Mouse (Mus musculus): ENCODE measurements around the gene Xkr7. TPM values are rescaled to one million over a fixed set of nuclear protein-coding genes. Genes with fewer than 3 reads are reported as not detected.

Xkr7 gene
- polyA plus RNA-seq, 1 experiment from 2014 or later = 0.36 TPM

Other genes starting within 250 kb of the Xkr7 start
- 100 and 107 TPM in 2 replicates for gene Bcl2l1, start 200.1 kb upstream of the Xkr7 start, polyA plus RNA-seq (2014; fragmentation: Nextera tagmentation; extraction: Ambion mirVana)
- 170 and 190 TPM in 2 replicates for gene Tpx2, start 183.9 kb upstream of the Xkr7 start, polyA plus RNA-seq (2014; fragmentation: Nextera tagmentation; extraction: Ambion mirVana)
- 0.08 TPM in 1 of 2 replicates, not detected in the other for gene Mylk2, start 120.5 kb upstream of the Xkr7 start, polyA plus RNA-seq (2014; fragmentation: Nextera tagmentation; extraction: Ambion mirVana)
- gene Foxs1, start 98.6 kb upstream of the Xkr7 start, polyA plus RNA-seq (2014; fragmentation: Nextera tagmentation; extraction: Ambion mirVana) = 0.74 and 0.79 TPM in 2 replicates
- 0.45 and 1.00 TPM in 2 replicates for gene Dusp15, start 80.2 kb upstream of the Xkr7 start, polyA plus RNA-seq (2014; fragmentation: Nextera tagmentation; extraction: Ambion mirVana)
- gene Ttll9, start 69.4 kb upstream of the Xkr7 start, polyA plus RNA-seq (2014; fragmentation: Nextera tagmentation; extraction: Ambion mirVana) = 0.89 and 1.6 TPM in 2 replicates
- 71.4 and 75.6 TPM in 2 replicates for gene Pdrg1, start 16.4 kb upstream of the Xkr7 start, polyA plus RNA-seq (2014; fragmentation: Nextera tagmentation; extraction: Ambion mirVana)
- 1.3 and 1.7 TPM in 2 replicates for gene Ccm2l, start 34.1 kb downstream of the Xkr7 start, polyA plus RNA-seq (2014; fragmentation: Nextera tagmentation; extraction: Ambion mirVana)
- 1.8 TPM in 2 replicates for gene Hck, start 76.6 kb downstream of the Xkr7 start, polyA plus RNA-seq (2014; fragmentation: Nextera tagmentation; extraction: Ambion mirVana)
- 82.2 and 84.0 TPM in 2 replicates for gene Tm9sf4, start 129.5 kb downstream of the Xkr7 start, polyA plus RNA-seq (2014; fragmentation: Nextera tagmentation; extraction: Ambion mirVana)
- 8.5 and 8.6 TPM in 2 replicates for gene Tspyl3, start 193.6 kb downstream of the Xkr7 start, polyA plus RNA-seq (2014; fragmentation: Nextera tagmentation; extraction: Ambion mirVana)
- gene Plagl2, start 209.6 kb downstream of the Xkr7 start, polyA plus RNA-seq (2014; fragmentation: Nextera tagmentation; extraction: Ambion mirVana) = 26.9 and 27.4 TPM in 2 replicates
- gene Pofut1, start 209.7 kb downstream of the Xkr7 start, polyA plus RNA-seq (2014; fragmentation: Nextera tagmentation; extraction: Ambion mirVana) = 7.5 and 8.0 TPM in 2 replicates

Measured in embryonic facial prominence, embryonic 11.5 days (tissue).